Comparison of ENCODE assay signal across 7 mouse cellular contexts in genomic region chr11:93885572-93886410, GRCm38 (mm10). TPM values are rescaled to one million over a fixed set of nuclear protein-coding genes. Genes with fewer than 3 reads are reported as not detected.
DNase-seq lines count a peak whose midpoint lies in the region; ATAC-seq lines count a peak whose summit lies in the region.

Gene Utp18, minus strand, starts transcription at chr11:93885766.
Gene Mbtd1, plus strand, starts transcription at chr11:93885852.

- H3K9me3 ChIP-seq in embryonic facial prominence, embryonic 10.5 days, result no peaks in the 10 kb centered on the region
- H3K9me3 ChIP-seq in limb, embryonic 11.5 days (ENCODE audit: control insufficient read depth, low read length), result no peaks in the 10 kb centered on the region
- no peaks in the 10 kb centered on the region for H3K9me3 ChIP-seq in midbrain, embryonic 14.5 days (ENCODE audit: control insufficient read depth, low read length)

- ATAC-seq in limb, embryonic 11.5 days (ENCODE audit: insufficient number of reproducible peaks, low FRiP score, low TSS enrichment, low read depth), result peak; percentile 98
- ATAC-seq in midbrain, embryonic 14.5 days (ENCODE audit: low FRiP score, low TSS enrichment), result peak; percentile 97

- peak within 1 kb of the TSS; percentile 65 for H3K4me2 ChIP-seq in limb, embryonic 11.5 days (ENCODE audit: low read depth, severe bottlenecking)
- peak within 1 kb of the TSS; percentile 73 for H3K4me2 ChIP-seq in midbrain, embryonic 14.5 days (ENCODE audit: low read length)

- H3K27ac ChIP-seq in embryonic facial prominence, embryonic 10.5 days (replicated peaks), result peak within 1 kb of the TSS; percentile 98
- peak within 1 kb of the TSS; percentile 87 for H3K27ac ChIP-seq in limb, embryonic 11.5 days (replicated peaks; ENCODE audit: low read depth, low read length)
- H3K27ac ChIP-seq in midbrain, embryonic 14.5 days (replicated peaks; ENCODE audit: low read depth, low read length), result peak within 1 kb of the TSS; percentile 95

- WGBS in embryonic facial prominence, embryonic 10.5 days, result under 1% methylated on average over 83 of the region's 83 CpGs
- under 1% methylated on average over 71 of the region's 83 CpGs for WGBS in limb, embryonic 11.5 days
- under 1% methylated on average over 74 of the region's 83 CpGs for WGBS in midbrain, embryonic 14.5 days

- no peaks in the 10 kb centered on the region for H3K27me3 ChIP-seq in embryonic facial prominence, embryonic 10.5 days (replicated peaks; ENCODE audit: low read depth, poor library complexity, severe bottlenecking)
- H3K27me3 ChIP-seq in limb, embryonic 11.5 days (ENCODE audit: control insufficient read depth, insufficient read depth, low read length), result no peaks in the 10 kb centered on the region
- H3K27me3 ChIP-seq in midbrain, embryonic 14.5 days (ENCODE audit: control insufficient read depth, insufficient read depth, low read length), result no peaks in the 10 kb centered on the region

- H3K4me1 ChIP-seq in embryonic facial prominence, embryonic 10.5 days, result peaks cover 22% of the 10 kb centered on the region
- H3K4me1 ChIP-seq in limb, embryonic 11.5 days (ENCODE audit: control insufficient read depth, insufficient read depth, low read length), result no peaks in the 10 kb centered on the region
- peaks cover 25% of the 10 kb centered on the region for H3K4me1 ChIP-seq in midbrain, embryonic 14.5 days (ENCODE audit: control insufficient read depth, insufficient read depth, low read length)

- peaks cover 49% of the 10 kb centered on the region for H3K36me3 ChIP-seq in embryonic facial prominence, embryonic 10.5 days (replicated peaks)
- no peaks in the 10 kb centered on the region for H3K36me3 ChIP-seq in limb, embryonic 11.5 days (ENCODE audit: control insufficient read depth, insufficient read depth, low read length)
- H3K36me3 ChIP-seq in midbrain, embryonic 14.5 days (ENCODE audit: control insufficient read depth, insufficient read depth, low read length), result peaks cover 11% of the 10 kb centered on the region

- H3K4me3 ChIP-seq in embryonic facial prominence, embryonic 10.5 days, result peak within 1 kb of the TSS; percentile 98
- peak within 1 kb of the TSS; percentile 94 for H3K4me3 ChIP-seq in limb, embryonic 11.5 days (ENCODE audit: low read depth, low read length)
- H3K4me3 ChIP-seq in midbrain, embryonic 14.5 days (replicated peaks; ENCODE audit: low read depth, low read length), result peak within 1 kb of the TSS; percentile 99

- H3K9ac ChIP-seq in limb, embryonic 11.5 days (ENCODE audit: low read length), result peak within 1 kb of the TSS; percentile 91
- H3K9ac ChIP-seq in midbrain, embryonic 14.5 days (replicated peaks; ENCODE audit: low read length), result peak within 1 kb of the TSS; percentile 90

- DNase-seq in adrenal gland, postnatal 10 days, result peak; percentile 99
- peak; percentile 99 for DNase-seq in embryonic facial prominence, embryonic 10.5 days (ENCODE audit: low spot score)
- peak; percentile 100 for DNase-seq in heart, adult 11 months
- DNase-seq in kidney, adult 18-20 months, result peak; percentile 99
- DNase-seq in limb, embryonic 11.5 days (ENCODE audit: low spot score), result peak; percentile 98
- peak; percentile 100 for DNase-seq in midbrain, embryonic 14.5 days
- peak; percentile 99 for DNase-seq in spleen, adult 18-20 months

RNA-seq across cellular contexts. Expression of gene Utp18, which starts in this region (rescaled TPM):
- 10 to 100 TPM; 18.7 to 19.5 TPM for total RNA-seq in adrenal gland, postnatal 10 days (2021)
- polyA plus RNA-seq in embryonic facial prominence, embryonic 10.5 days (2016; fragmentation: Nextera tagmentation; extraction: Ambion mirVana), result 34.8 and 37.5 TPM in 2 replicates
- polyA plus RNA-seq in limb, embryonic 11.5 days (2014; fragmentation: Nextera tagmentation; extraction: Ambion mirVana), result 45.1 and 46.4 TPM in 2 replicates
- 31.2 and 37.8 TPM in 2 replicates for polyA plus RNA-seq in midbrain, embryonic 14.5 days (2014; fragmentation: Nextera tagmentation; extraction: Ambion mirVana)

RNA-seq across cellular contexts. Expression of gene Mbtd1, which starts in this region (rescaled TPM):
- 10 to 100 TPM; 40.5 to 50.0 TPM for total RNA-seq in adrenal gland, postnatal 10 days (2021)
- polyA plus RNA-seq in embryonic facial prominence, embryonic 10.5 days (2016; fragmentation: Nextera tagmentation; extraction: Ambion mirVana), result 42.0 and 44.6 TPM in 2 replicates
- polyA plus RNA-seq in limb, embryonic 11.5 days (2014; fragmentation: Nextera tagmentation; extraction: Ambion mirVana), result 30.3 and 34.5 TPM in 2 replicates
- polyA plus RNA-seq in midbrain, embryonic 14.5 days (2014; fragmentation: Nextera tagmentation; extraction: Ambion mirVana), result 23.1 and 26.7 TPM in 2 replicates

Comparison
In these comparisons a context has a peak if more than half of its experiments do, and no peak if none do; other contexts are left out.
1. Peak in every context shown above with its lines: DNase-seq, ATAC-seq, H3K4me3 ChIP-seq and H3K27ac ChIP-seq.